Mouse (Mus musculus) c-Kit-positive CD71-positive TER-119-positive erythroid progenitor cells, embryonic 14.5 days (primary cell): ENCODE measurements around the gene Foxp1.

Experiments
- DNase-seq: peaks from one replicate; pipeline ENCODE4 v3.0.0-alpha.2; 2013; ENCODE audit warnings: low spot score

Foxp1 gene

DNA sequence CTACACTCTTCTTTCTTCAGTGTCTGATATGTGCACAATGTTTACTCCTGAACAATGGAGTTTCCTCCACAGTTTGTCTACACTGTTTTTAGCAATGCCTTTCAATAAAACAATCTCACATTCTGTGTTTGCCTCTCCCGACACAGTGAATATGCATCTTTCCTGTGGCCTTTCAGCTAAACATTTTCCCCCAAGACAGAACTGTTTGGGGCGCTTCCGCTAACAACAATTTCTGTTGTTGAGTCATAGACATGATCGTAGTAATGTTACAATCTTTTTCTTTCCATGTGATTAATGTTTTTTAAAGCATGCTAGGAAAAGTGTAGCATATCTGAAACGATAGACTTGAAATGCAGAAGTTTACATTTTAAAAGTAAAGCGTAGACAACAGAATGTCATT, 194.4 kb downstream of the Foxp1 start:
- no peak for DNase-seq

DNA sequence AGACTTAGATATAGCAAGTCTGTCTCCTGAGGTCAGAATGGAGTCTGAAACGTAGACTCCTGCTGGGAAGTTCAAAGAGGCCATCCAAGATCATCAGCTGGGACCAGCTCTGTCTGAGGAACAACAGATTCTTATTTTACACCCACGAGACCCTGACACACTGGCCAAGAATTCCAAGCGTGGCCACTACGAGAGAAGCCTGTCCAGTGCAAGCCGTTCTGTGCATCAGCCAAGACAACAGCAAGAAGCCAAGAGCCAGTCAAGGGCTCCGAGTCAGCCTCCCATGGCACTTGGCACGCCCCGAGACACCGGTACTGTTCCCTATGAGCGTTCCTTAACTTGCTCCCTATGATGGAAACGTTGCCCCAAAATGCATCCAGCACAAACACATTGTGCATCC, 194.8 kb downstream of the Foxp1 start:
- DNase-seq, result no peak

DNA sequence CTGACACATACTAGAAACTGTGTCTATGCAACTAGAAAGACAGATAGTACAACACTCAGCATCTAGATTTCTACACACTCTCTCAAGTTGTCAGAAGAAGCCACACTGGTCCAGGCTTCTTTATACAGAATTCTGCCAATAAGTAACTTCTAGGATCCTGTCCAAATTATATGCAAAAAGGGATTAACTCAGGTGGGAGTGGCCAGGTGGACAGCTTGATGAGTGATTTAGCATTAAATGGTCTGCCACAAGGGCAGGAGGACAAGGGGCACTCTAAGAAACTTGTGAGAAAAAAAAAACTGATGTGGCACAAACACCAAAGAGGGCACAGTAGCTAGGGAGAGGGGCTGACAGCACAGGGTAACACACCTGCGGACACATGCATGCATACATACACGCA, 196.6 kb downstream of the Foxp1 start:
- DNase-seq, result no peak

DNA sequence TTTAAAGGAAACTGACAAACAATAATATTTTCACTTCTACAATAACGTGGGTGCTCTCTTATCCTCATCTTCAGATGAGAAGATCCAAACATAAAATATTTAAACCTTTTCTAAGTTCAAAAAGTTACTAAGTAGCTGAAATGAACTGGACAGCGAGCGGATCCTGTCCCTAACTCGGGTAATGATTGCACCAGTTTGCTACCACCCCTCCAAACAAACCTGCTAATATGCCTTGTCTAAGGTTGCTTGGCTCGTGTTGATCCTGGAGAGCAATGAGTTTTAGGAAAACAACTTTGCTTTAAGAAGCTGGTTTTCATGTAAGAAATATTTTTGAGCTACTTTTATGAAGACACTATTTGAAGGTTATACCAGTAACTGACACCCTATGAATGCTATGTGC, 197.1 kb downstream of the Foxp1 start:
- DNase-seq, result no peak

DNA sequence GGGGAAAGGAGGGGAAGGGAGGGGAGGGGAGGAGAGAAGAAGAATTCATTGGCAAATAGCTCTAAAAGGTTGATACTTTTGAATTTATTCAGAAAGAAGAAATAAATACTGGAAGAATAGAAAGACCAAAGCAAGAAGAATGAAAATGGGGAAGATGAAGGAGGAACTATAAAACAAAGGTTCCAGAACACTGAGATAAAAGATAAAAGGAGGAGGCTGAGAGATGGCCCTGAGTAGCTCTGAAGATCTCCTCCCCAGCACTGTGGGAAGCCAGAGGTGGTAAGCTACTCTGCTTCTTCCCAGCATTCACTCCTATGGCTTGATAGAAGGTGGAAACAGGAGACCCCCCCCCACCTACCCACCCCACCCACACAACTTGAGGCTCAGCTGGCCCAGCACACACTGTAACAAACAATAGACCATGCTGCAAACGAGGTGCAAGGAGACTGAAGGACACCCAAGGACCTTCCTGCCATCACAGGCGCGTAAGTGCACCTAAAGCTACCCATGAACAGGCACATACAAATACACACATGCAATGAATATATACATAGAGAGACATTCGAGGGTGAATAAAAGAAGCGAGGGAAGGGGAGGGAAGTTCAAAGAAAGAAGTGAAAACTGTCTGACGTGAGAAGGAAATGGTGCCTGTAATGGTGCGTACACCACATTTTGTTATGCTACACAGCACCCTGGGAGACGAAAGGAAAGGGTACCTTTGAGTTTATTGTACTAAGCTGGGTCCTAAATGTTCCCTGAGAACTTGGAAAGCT, 200.2 kb downstream of the Foxp1 start:
- no peak for DNase-seq

DNA sequence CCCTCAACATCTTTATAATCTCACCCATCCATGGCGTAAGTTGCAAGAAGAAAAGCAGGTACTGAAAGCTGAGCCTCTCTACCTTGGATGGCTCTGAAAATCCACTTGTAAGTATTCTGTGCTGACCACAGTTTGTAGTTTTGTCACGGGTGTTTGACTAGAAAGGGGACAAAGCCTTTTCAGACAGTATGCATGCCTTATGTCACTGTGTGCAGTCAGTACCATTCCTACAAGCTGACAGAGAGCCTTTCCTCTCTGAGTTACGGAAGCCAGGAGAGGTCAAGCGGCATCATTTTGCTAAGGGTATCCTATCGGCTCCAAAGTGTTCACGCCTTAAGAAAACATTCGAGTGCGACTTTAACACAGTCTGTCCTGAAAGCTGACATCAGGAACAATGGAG, 202.1 kb downstream of the Foxp1 start:
- DNase-seq, result no peak

DNA sequence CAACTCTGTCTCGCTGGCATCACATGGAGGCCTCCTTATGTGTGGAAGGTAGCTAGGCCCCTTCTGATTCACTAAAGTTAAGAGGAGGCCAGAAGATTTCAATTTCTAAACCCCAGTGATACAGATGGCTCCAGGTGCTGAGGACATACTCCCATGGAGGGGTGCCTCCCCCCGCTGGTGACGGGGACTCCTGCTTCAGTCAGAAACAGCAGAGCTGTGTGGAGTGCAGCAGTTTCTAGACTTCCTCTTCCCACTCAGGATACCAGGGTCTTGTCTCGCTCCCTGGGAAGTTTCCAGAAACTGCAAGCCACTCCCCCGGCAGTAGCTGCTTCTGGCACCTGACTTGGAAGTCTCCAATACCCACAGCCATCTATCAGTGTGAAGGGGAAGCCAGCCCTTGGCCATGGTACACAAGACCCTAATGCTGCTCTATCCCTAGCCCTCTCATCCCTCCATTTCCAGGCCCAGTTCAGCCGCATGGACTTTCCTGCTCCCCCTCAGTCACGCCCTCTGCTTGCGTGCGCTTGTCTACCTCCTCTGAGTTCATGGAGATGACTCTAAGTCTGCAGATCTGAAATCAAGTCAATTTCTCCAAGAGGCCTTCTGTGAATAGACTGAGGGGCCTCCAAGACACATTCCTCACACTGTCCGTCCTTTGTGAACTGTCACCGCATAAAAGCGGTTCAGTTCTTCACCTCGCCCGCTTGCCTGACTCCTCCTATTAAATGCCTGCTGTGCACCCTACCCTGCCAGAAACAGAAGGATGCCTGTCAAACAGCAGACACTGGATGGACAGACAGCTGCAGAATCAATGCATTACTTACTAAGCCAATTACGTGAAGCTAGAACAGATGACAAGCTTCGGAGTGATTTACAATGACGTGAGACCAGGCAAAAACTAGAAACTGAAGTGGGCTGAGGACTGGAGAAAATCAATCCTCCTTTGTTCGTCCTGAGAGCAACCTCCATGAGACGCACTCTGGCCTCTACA, 202.8 kb downstream of the Foxp1 start:
- DNase-seq, result no peak

DNA sequence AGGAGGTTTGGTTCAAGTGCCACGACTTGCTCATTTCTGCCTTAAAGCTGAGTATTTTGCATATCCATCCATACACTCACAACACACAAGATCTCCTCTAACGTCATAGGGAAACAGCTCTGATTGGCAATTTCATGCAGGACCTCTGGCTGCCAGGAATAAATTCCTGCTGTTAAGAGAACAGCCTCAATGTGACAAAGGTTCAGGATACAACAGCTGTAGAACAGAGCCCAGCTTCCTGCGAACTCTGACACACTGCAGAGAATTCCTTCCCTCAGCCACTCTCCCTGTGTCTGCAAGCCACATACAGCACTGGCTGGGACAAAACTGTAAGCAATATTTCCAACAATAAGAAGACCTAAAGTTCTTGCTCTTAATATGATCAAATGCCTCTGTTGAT, 207.8 kb downstream of the Foxp1 start:
- DNase-seq, result no peak

DNA sequence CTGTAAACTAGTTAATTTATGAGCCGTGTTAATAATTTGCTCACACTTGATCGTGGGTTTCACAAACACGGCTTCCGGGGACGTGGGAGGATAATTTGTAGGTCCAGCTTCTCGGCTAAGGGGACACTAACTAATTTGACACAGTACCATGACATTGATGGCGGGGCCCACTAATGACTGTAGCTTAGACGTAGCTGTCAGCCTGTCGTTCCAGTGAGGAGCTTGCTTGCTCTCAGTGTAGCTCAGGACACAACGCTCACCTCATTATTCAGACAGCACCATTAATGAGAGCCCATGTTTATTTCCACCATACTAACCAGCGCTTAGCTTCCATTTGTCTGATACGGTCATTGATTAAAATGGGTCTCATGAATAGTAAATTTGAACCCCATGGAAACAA, 212.0 kb downstream of the Foxp1 start:
- no peak for DNase-seq

DNA sequence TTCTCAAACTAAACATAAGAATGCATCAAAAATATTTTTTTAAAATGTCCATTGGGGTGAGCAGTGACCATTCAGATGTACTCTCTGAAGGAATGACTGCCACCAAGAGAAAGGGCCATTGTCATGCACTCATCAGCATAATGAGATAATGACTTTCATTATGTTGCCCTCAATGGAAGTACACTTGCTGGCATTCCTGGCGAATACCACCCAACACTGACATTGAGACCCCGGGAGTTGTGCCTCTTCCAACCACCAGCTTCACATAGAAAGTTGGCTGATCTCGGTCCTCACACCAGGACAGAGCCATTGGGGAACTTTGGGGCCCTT, 212.4 kb downstream of the Foxp1 start:
- DNase-seq, result no peak

DNA sequence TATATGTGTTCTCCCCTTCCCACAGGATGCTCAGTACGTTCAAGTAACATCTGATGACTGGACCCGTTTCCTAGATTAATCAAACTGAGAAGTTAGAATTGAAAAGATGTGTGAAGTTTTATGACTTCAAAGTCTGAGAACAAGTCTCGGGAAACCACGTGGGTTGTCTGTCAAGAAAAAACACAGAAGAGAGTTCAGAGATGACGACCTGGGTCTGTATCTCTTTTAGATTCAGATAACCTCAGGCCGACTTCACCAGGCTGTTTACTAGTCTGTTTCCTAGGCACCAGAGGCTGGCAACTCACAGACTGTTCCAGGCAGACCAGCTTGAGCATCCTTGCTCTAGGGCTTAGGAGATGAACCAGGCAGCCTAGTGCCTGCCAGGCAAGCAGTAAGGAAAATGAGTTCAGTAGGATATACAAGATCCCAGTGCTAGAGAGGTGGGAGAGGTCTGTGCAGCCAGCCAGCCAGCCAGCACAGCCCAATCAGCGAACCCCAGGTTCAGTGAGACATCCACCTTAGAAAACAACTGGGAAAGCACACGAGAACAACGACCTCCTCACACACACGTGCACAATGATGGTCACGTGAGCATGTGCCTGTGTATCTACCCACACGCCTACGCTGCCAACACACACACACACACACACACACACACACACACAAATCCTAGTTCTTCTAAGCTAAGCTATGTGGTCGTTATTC, 212.9 kb downstream of the Foxp1 start:
- DNase-seq, result no peak

DNA sequence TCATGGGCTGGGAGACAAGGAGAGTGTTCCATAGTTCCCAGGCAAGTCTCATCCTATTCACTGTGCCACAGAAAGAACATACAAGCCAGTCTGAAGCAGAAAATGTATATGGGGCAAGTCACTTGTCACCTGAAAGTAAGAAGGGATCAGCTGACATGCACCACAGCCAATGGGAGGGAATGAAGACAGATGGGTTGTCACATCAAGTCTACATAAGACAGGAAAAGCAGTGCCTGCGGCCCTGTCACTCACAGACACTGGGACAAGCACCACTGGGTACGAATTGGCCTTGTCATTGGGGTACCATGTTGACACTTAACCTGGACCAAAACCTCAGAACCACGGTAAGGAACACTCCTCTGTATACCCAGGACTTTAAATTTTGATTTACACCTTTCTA, 216.8 kb downstream of the Foxp1 start:
- DNase-seq, result no peak

DNA sequence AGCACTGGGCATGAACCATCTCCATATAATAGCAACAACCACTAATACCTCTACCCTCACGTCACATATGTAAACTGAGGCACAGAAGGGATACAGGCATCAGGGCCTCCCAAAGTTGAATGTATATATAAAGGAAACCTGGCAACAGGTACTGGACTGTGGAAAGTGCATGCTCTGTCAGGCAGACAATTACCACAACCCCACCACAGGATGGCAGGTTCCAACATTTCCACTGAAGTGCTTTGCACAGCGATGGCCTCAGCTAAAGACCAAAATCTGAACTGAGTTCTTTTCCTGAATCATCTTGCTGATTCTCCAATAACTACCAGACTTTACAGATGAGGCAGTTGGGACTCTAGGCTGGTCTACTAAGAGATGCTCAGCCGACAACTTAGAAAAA, 217.3 kb downstream of the Foxp1 start:
- DNase-seq, result no peak

DNA sequence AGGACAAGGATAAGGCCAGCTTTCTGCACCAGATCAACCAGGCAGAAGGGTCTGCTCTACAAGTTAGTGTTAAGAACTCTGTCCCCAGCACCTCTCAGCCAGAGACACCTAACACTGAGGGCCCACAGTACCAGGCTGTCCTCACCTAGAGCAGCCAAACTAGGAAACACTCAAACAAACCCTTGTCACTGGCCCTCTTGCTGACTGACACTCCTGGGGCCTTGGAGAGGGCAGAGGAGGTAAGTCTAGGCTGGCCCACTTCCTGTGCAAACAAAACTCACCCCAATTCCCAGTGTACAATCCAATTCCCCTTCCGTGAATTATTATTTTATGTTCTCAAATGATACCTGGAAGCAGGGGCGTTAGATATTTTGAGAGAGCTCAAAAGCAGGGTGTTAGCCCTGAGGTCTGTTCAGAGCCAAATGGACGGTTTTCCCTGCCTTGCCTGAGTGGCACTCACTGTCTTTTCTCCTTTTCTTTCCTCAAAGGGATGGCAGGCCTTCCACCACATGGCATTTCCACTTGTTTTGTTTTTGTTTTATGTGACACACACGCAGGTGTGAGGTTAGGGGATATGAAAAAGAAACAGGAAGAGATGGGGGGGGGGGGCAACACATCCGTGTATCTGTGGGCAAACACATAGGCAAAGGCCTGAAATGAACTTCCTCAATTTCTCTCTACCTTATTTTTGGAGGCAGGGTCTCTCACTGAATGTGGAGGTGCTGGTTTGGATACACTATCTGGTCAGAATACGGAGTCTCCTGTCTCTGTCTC, 219.7 kb downstream of the Foxp1 start:
- DNase-seq, result no peak

DNA sequence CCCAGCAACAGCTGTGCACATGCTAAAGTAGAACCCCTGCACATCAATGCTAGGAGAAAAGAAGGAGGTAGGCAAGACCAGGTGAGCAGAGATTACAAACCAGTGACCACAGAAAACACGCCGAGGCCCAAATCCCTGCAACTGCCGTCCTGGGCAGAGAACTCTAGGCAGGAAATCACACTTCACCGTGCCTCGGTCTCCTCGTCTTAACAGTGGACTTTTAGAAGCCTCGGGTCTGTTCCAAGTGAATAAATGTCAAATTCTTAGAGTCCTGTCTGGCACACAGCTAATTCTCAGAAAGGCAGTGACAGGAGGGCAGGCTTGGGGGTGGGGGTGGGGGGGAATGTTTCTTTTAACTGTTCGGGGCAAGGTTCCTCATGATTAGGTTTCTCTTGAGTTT, 220.6 kb downstream of the Foxp1 start:
- no peak for DNase-seq

DNA sequence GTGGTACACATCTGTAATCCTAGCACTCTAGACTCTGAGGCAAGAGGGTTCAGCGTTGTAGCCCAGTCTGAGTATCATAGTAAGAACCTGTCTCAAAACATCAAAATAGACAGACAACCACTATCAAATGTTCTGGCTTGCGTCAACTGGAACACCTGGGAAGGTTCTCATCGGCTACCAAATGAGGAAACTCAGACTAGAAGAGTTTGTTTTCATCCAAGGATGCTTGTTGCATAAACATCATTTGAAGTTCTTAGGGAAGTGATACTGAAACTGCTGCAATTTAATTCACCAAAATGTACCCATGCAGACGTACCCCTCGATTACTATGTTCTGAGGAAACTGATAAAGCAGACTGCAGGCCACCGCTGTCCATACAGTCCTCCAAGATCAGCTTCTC, 222.3 kb downstream of the Foxp1 start:
- DNase-seq, result no peak

DNA sequence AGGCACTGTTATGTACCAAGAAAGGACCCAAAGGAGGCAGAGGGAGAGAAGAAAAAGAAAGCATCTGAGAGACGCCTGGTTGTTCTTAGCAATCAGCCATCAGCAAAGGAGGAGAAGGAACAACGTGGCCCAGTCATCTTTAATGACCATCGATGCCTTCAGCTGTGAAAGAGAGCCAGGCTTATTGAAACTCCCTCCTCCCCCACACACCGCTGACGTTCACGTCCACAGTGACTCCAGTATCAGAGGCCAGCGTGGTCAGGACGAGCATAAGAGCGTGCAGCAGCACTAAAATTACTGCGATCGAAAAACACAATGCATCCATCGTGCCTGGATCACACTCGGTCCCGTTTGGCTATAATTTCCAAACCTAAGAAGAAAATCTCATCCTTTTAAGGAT, 223.3 kb downstream of the Foxp1 start:
- no peak for DNase-seq

DNA sequence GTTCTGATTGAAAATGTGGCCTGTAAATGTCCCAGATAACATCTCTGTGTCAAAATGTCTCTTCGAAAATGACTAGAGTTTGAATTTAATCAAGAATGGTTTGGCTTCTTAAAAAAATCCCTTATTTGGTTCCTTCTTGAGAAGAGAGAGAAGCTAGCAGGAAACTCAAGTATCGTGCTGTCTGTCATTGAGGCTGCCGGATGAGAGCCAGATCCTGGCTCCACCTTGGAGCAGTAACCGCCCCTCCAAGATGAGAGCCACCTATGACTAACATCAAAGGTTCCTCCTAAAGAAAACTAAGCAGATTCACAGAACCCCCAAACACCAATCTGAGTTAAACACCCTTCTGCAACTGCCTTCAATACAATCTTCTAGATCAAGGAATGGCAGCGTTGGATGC, 225.0 kb downstream of the Foxp1 start:
- DNase-seq, result no peak

DNA sequence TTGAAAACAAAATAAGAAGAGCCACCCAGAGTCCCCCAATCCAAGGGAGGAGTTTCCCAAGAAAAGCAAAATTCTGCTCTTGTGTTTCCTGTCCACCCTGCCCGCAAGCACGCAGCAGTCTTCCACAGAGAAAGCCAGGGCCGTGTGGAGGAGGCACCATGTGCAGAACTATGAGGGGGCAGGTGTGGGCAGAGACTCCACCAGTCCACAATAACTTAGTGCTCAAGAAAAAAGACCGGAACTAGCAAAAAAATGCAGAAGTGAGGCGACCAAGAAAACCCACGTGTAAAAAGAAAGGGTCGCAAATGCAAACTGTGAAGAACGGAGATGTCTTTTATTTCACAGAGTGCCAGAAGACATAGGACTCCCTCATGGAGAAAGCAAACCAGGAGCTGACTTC, 227.0 kb downstream of the Foxp1 start:
- no peak for DNase-seq

DNA sequence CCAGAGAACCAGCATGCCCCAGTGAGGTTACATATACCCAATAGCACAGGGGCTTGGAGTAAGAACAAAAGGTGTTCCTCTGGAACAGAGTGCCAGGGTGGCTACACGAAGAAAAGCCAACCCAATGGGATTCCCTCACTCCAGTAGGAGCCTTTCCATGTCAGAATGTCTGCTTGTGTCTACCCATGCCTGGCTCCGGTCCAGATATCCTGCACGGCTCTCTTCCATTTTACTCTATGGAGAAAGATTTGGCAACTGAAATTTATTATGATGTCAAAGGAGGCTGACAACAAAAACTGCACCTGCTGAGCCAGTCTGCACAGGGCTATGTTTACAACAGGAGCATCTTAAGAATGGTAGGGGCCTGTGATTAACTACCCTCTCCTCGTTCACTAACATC, 233.3 kb downstream of the Foxp1 start:
- no peak for DNase-seq

DNA sequence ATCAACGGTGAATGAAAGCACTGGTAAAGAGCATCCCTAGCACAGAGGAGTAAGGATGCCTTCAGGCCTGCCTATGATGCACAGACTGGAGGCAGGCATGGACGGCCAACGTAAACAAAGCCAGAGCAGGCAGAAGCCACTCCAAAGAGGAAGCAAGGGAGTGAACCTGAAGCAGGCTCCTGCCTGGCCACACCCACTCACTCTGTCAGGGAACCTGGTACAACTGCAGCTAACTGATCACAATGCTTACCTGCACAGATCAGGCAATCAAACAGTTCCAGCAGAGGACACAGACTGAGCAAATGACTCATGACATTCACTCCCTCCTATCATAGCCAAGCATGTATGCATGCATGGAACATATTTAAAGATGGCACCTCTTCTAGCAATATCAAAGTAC, 237.5 kb downstream of the Foxp1 start:
- no peak for DNase-seq

DNA sequence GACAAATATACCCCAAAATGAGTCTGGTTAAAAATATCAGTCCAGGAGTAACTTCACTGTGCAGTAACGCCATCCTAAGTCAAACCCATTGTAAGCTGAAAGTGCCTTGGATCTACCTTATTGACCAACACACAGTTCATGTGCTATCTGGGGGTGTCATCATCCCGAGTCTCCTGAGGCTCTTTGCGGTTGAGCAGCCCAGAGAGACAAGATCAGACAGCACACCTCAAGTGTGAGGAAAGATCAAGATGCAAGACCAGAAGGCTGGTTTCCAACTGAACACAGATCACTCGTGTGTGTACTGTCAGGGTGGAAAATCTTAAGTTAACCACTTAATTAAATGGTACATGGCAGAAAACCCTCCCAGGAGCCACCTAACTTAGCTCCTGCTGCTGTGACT, 238.5 kb downstream of the Foxp1 start:
- no peak for DNase-seq
